Mouse (Mus musculus) limb, embryonic 13.5 days (tissue): Measurements from ENCODE around the gene Lgals3. TPM values are rescaled to one million over a fixed set of nuclear protein-coding genes. Genes with fewer than 3 reads are reported as not detected.
"Not testable (repeated sequence)": the region's sequence is repeated elsewhere in the genome, so short reads cannot be mapped to it uniquely, and the experiment has no call there.

Source experiments
- ATAC-seq: fragments of 200-750 bp; cut with Nextera tagmentation; 2 replicates; pipeline ENCODE4 v1.8.0; 2017; ENCODE audit warnings: low read depth, moderate number of reproducible peaks, moderate TSS enrichment; ENCODE audit not compliant: low FRiP score
- H3K27ac ChIP-seq: fragments of 300-500 bp; sonication (generic); 2 replicates; pipeline ENCODE4 v1.5.1; 2015; ENCODE audit warnings: inconsistent platforms, mild to moderate bottlenecking, moderate library complexity
- H3K27me3 ChIP-seq: fragments of 300-500 bp; sonication (generic); 2 replicates; pipeline ENCODE4 v1.6.1; 2015; ENCODE audit warnings: mild to moderate bottlenecking, inconsistent platforms
- H3K36me3 ChIP-seq: fragments of 300-500 bp; sonication (generic); 2 replicates; pipeline ENCODE4 v1.6.1; 2015; ENCODE audit warnings: inconsistent platforms, mild to moderate bottlenecking, moderate library complexity
- H3K4me1 ChIP-seq: fragments of 300-500 bp; sonication (generic); 2 replicates; pipeline ENCODE4 v1.6.1; 2015; ENCODE audit warnings: inconsistent platforms
- H3K4me2 ChIP-seq: fragments of 300-500 bp; sonication (generic); replicated peaks from 2 replicates; pipeline ENCODE4 v1.6.1; 2015; ENCODE audit warnings: inconsistent platforms, mild to moderate bottlenecking, moderate library complexity
- H3K4me3 ChIP-seq: fragments of 300-500 bp; sonication (generic); 2 replicates; pipeline ENCODE4 v1.5.1; 2015; ENCODE audit warnings: moderate library complexity, mild to moderate bottlenecking, inconsistent platforms
- H3K9ac ChIP-seq: fragments of 300-500 bp; sonication (generic); 2 replicates; pipeline ENCODE4 v1.6.1; 2015; ENCODE audit warnings: mild to moderate bottlenecking, inconsistent platforms
- H3K9me3 ChIP-seq: fragments of 300-500 bp; sonication (generic); 2 replicates; pipeline ENCODE4 v1.6.1; 2016; ENCODE audit warnings: inconsistent platforms
- WGBS: fragments of 180-500 bp; shearing (Covaris S2); methylation state at CpG from one replicate; pipeline ENCODE4 v1.1.7; 2015; 5-methylcytosine and 5-hydroxymethylcytosine counted together
- polyA plus RNA-seq: library from polyadenylated mRNA; unstranded; fragments of >200 nt; fragmentation: Nextera tagmentation; extraction: Ambion mirVana; gene quantifications from 2 replicates; pipeline ENCODE4 v1.2.1, GENCODE M21; 2015

Gene Lgals3
- 17.8 and 21.6 TPM in 2 replicates for polyA plus RNA-seq

DNA sequence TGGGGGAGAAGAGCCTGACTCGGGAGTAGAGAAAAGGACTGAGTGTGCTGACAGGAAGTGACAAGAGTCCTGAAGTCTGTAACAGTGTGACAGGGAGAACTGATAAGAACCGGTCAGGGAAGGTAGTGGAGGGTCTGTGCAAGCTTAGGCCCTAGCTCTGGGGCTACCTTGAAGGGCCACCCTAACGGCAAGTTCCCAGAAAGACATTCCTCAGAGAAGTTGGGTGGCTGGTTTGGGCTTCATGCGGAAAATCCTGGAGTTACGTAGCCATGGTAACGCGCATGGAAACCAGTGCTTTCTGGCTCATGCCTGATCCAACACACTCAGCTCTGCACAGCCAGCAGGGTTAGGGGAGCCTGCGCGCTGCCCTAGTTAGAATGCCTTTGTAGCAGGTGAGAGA is at the start of gene Lgals3:
Lgals3 (plus strand) TSS at position 291 of the 400 bp plus-strand sequence.
- H3K4me2 ChIP-seq: 0 out of 2 replicates have a peak within 1 kb of the TSS, but pooled peaks have one; percentile 15
- WGBS: 47% methylated on average over 9 of the region's 9 CpGs
- peak; percentile 77 for ATAC-seq
- peaks cover 12% of the 10 kb centered on the region for H3K4me1 ChIP-seq
- no peaks in the 10 kb centered on the region for H3K36me3 ChIP-seq
- peaks cover 17% of the 10 kb centered on the region for H3K27me3 ChIP-seq
- no peaks in the 10 kb centered on the region for H3K9me3 ChIP-seq
- H3K9ac ChIP-seq: no peak within 1 kb of the TSS
- H3K27ac ChIP-seq: no peak within 1 kb of the TSS
- H3K4me3 ChIP-seq: no peak within 1 kb of the TSS

GRCm38 (mm10) chr14:47319362-47319761 is 48.2 kb upstream of the Lgals3 start:
- no peak overlapping the region for H3K4me2 ChIP-seq
- 95% methylated on average over 5 of the region's 5 CpGs for WGBS

DNA sequence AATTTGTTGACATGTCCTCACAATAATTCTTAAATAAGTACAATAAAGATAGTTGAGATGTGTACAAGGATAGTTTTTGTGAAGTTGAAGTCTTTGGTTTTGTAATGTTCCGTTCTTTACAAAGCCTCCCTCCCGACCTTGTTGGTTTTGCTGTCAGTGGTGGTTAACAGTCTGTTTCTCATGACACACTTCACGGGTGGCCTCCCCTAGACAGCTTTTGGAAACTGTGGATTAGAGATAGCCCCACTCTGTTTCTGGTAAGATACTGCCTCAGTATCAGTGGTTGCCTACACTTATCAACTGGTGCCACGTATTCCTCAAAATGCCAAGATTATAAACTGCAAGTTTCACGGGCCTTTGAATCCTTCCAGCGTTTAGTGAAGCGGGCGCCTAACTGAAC is 46.0 kb upstream of the Lgals3 start:
- not testable (repeated sequence) for H3K27ac ChIP-seq, H3K27me3 ChIP-seq, H3K9ac ChIP-seq, H3K9me3 ChIP-seq, ATAC-seq, H3K4me1 ChIP-seq, H3K4me3 ChIP-seq, H3K4me2 ChIP-seq
- WGBS: 96% methylated on average over 7 of the region's 8 CpGs
- H3K36me3 ChIP-seq: peaks cover 54% of the 10 kb centered on the region

More at GRCm38 (mm10) chr14:47319362-47319761, 48.2 kb upstream of the Lgals3 start:
- Histone ChIP-seq H3K27me3 (no peaks in the 10 kb centered on the region), H3K9ac (no peak overlapping the region), H3K4me1 (no peaks in the 10 kb centered on the region), H3K9me3 (no peaks in the 10 kb centered on the region), H3K27ac (no peak overlapping the region), H3K36me3 (peaks cover 58% of the 10 kb centered on the region), H3K4me3 (no peak overlapping the region)
- no peak for ATAC-seq

DNA sequence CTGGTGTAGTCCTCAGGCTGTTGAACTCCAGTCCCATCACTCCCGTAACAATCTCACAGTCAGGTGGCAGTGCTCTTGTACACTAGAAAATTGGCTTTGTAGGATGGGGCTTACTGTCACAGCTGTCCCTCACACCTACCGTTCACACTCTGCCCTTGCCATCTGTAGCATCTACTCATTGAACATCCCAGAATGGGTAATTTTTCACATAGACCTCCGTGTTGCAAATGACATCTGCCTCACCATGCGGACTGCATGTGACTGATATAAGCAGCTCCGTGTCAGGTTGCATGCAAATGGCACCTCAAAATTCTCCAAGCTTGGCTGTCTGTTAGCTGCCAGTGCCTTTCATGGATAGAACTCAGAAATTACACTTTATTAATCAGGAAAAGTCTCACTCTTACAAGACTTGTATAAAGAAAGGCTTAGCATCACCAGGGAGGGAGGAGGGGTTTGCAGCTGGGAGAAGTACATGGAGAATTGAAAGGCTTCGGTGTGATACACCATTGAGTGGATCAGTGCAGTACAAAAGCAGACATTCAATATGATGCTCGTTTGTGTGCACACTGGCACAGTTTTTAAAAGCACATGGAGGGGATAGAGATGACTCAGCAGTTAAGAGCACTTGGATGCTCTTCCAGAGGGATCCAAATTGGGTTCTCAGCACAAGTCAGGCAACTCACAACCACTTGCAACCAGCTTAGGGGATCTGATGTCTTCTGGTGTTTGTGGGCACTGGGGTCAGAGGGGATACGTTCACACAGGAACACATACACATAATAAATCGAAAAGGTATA is 41.4 kb upstream of the Lgals3 start:
- no peak overlapping the region for H3K4me2 ChIP-seq
- H3K9ac ChIP-seq: no peak overlapping the region
- H3K36me3 ChIP-seq: peaks cover 27% of the 10 kb centered on the region
- H3K9me3 ChIP-seq: no peaks in the 10 kb centered on the region
- ATAC-seq: no peak
- no peak overlapping the region for H3K27ac ChIP-seq
- H3K27me3 ChIP-seq: no peaks in the 10 kb centered on the region
- 88% methylated on average over 9 of the region's 9 CpGs for WGBS
- no peak overlapping the region for H3K4me3 ChIP-seq
- H3K4me1 ChIP-seq: peaks cover 1% of the 10 kb centered on the region; the same call in 1 of the 2 replicates

- no peaks in the 10 kb centered on the region for H3K9me3 ChIP-seq
- no peak overlapping the region for H3K4me3 ChIP-seq
Observed at GRCm38 (mm10) chr14:47327347-47327746, 40.2 kb upstream of the Lgals3 start.

GRCm38 (mm10) chr14:47331920-47332319 is 35.6 kb upstream of the Lgals3 start:
- 15% methylated on average over 5 of the region's 5 CpGs for WGBS
- ATAC-seq: peak; percentile 59; the same call in 1 of the 2 replicates

More at GRCm38 (mm10) chr14:47327347-47327746, 40.2 kb upstream of the Lgals3 start:
- no peak for ATAC-seq
- Histone ChIP-seq H3K9ac (no peak overlapping the region), H3K27me3 (no peaks in the 10 kb centered on the region), H3K4me2 (no peak overlapping the region), H3K4me1 (peaks cover 13% of the 10 kb centered on the region), H3K36me3 (peaks cover 23% of the 10 kb centered on the region), H3K27ac (no peak overlapping the region)
- 89% methylated on average over 5 of the region's 5 CpGs for WGBS

GRCm38 (mm10) chr14:47334819-47335218 is 32.7 kb upstream of the Lgals3 start:
- Histone ChIP-seq H3K27me3 (no peaks in the 10 kb centered on the region), H3K36me3 (no peaks in the 10 kb centered on the region), H3K4me1 (peaks cover 14% of the 10 kb centered on the region), H3K27ac (no peak overlapping the region), H3K4me3 (no peak overlapping the region), H3K9ac (no peak overlapping the region), H3K9me3 (no peaks in the 10 kb centered on the region), H3K4me2 (no peak overlapping the region)
- ATAC-seq: no peak
- whole genome bisulfite sequencing: 75% methylated on average over 4 of the region's 4 CpGs

More at GRCm38 (mm10) chr14:47331920-47332319, 35.6 kb upstream of the Lgals3 start:
- Histone ChIP-seq H3K4me2 (peak overlapping the region; percentile 28; the same call in 1 of the 2 replicates), H3K4me1 (peaks cover 14% of the 10 kb centered on the region), H3K9me3 (no peaks in the 10 kb centered on the region), H3K27ac (no peak overlapping the region; the same call in 1 of the 2 replicates), H3K27me3 (no peaks in the 10 kb centered on the region), H3K36me3 (no peaks in the 10 kb centered on the region), H3K4me3 (no peak overlapping the region), H3K9ac (0 out of 2 replicates have a peak overlapping the region, but pooled peaks have one; percentile 31)

GRCm38 (mm10) chr14:47335300-47335699 is 32.3 kb upstream of the Lgals3 start:
- no peaks in the 10 kb centered on the region for H3K27me3 ChIP-seq
- H3K36me3 ChIP-seq: no peaks in the 10 kb centered on the region
- no peak overlapping the region; the same call in 1 of the 2 replicates for H3K27ac ChIP-seq
- no peak overlapping the region for H3K4me2 ChIP-seq
- H3K4me3 ChIP-seq: no peak overlapping the region
- peaks cover 14% of the 10 kb centered on the region for H3K4me1 ChIP-seq
- no peaks in the 10 kb centered on the region for H3K9me3 ChIP-seq
- no peak overlapping the region for H3K9ac ChIP-seq
- 38% methylated on average over 3 of the region's 3 CpGs for WGBS
- no peak for ATAC-seq

GRCm38 (mm10) chr14:47340231-47340925 is 27.2 kb upstream of the Lgals3 start:
- Histone ChIP-seq H3K27ac (no peak overlapping the region), H3K4me1 (peaks cover 5% of the 10 kb centered on the region; the same call in 1 of the 2 replicates), H3K4me2 (no peak overlapping the region), H3K4me3 (no peak overlapping the region), H3K9ac (no peak overlapping the region), H3K36me3 (no peaks in the 10 kb centered on the region), H3K27me3 (no peaks in the 10 kb centered on the region), H3K9me3 (no peaks in the 10 kb centered on the region)
- ATAC-seq: no peak
- WGBS: 85% methylated on average over 10 of the region's 10 CpGs

DNA sequence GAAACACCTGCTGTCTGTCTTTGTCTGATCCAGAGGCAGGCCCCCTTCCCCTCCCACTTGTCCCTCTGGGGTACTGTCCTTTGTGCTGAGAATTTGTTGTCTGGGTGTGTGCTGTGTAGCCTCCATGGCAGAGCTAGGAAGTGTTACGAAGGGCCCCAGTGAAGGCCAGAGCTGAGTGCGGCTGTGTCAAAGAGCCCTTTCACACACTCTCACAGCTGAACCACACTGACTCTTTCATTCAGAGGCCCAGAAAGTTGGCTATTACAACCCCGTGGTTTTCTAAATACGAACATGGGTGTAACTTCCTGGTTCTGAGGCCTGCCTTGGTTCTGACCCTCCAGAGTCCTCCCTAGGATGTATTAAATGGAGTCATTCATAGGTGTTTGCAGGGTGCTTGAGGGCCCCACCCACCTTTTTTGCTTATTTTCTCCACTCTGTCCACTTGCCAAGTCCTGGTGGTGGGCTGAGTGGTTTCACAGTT is 25.7 kb upstream of the Lgals3 start:
- no peak overlapping the region for H3K9ac ChIP-seq
- H3K4me2 ChIP-seq: no peak overlapping the region
- H3K27ac ChIP-seq: no peak overlapping the region; the same call in 1 of the 2 replicates
- no peaks in the 10 kb centered on the region for H3K27me3 ChIP-seq
- no peaks in the 10 kb centered on the region for H3K36me3 ChIP-seq
- no peak overlapping the region for H3K4me3 ChIP-seq
- 69% methylated on average over 4 of the region's 4 CpGs for WGBS
- H3K9me3 ChIP-seq: no peaks in the 10 kb centered on the region
- H3K4me1 ChIP-seq: peaks cover 5% of the 10 kb centered on the region; the same call in 1 of the 2 replicates
- ATAC-seq: peak; percentile 87

- 79% methylated on average over 1 of the region's 1 CpGs for WGBS
- no peak for ATAC-seq
- no peak overlapping the region for H3K27ac ChIP-seq
Observed at GRCm38 (mm10) chr14:47346715-47347114, 20.8 kb upstream of the Lgals3 start.

DNA sequence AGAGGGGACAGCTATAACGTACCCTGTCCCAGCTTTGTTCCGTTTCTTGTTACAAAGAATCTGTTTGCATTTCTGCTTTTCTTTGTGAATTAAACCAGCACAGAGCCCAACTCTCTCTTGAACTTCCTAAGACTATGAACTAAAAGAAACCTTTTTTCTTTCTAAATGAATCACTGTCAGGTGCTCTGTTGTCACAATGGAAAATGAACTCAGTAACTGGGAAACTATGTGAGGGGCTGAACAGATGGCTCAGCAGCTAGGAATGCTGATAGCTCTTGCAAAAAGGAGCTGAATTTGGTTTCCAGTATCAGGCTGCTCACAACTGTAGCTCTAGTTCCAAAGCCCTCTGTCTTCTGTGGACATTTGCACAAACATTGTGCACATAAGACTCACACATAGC is 16.6 kb upstream of the Lgals3 start:
- no peaks in the 10 kb centered on the region for H3K4me1 ChIP-seq
- H3K4me3 ChIP-seq: no peak overlapping the region
- H3K27me3 ChIP-seq: no peaks in the 10 kb centered on the region
- no peak overlapping the region for H3K4me2 ChIP-seq
- H3K27ac ChIP-seq: no peak overlapping the region
- H3K36me3 ChIP-seq: no peaks in the 10 kb centered on the region
- ATAC-seq: no peak
- WGBS: 75% methylated on average over 2 of the region's 2 CpGs
- no peaks in the 10 kb centered on the region for H3K9me3 ChIP-seq
- H3K9ac ChIP-seq: no peak overlapping the region

More at GRCm38 (mm10) chr14:47346715-47347114, 20.8 kb upstream of the Lgals3 start:
- Histone ChIP-seq H3K4me3 (no peak overlapping the region), H3K4me2 (no peak overlapping the region), H3K9me3 (no peaks in the 10 kb centered on the region), H3K4me1 (no peaks in the 10 kb centered on the region), H3K36me3 (no peaks in the 10 kb centered on the region), H3K9ac (no peak overlapping the region), H3K27me3 (no peaks in the 10 kb centered on the region)
